ENCODE assay signal across 23 mouse cellular contexts in genomic region chr9:123151561-123151960, GRCm38 (mm10). TPM values are rescaled to one million over a fixed set of nuclear protein-coding genes. Genes with fewer than 3 reads are reported as not detected.
DNase-seq lines count a peak whose midpoint lies in the region; ATAC-seq and TF ChIP-seq lines count a peak whose summit lies in the region.
"Had no signal": no experiment of that assay in that cellular context is flagged by ENCODE, and none has a peak within 500 bp of the region (broad histone marks: within the 10 kb centered on the region; RNA-seq: fewer than 3 reads in every experiment).

No protein-coding gene starts in this region.

- H3K4me1 ChIP-seq in heart, postnatal 0 days (ENCODE audit: control insufficient read depth, insufficient read depth), result no peaks in the 10 kb centered on the region; the same call in 1 of the 2 replicates
- 0 out of 2 replicates have a peak, but pooled peaks cover 3% of the 10 kb centered on the region for H3K4me1 ChIP-seq in heart, embryonic 12.5 days (replicated peaks)
- H3K4me1 ChIP-seq: forebrain, embryonic 12.5 days; limb, embryonic 12.5 days; stomach, embryonic 15.5 days had no signal

- no peak for ATAC-seq in heart, postnatal 0 days (ENCODE audit: insufficient read depth, low read depth)
- no peak for ATAC-seq in heart, embryonic 12.5 days (ENCODE audit: insufficient number of reproducible peaks, low FRiP score)
- ATAC-seq in inflammation-experienced regulatory T-cells, adult 6 months, result peak; percentile 14
- no peak for ATAC-seq in megakaryocyte-erythroid progenitor cell, adult 5-6 weeks (replicated peaks; ENCODE audit: low FRiP score, low TSS enrichment, poor library complexity, severe bottlenecking)

- peak overlapping the region; percentile 38; the same call in 1 of the 2 replicates for H3K27ac ChIP-seq in heart, postnatal 0 days (ENCODE audit: low read depth)
- H3K27ac ChIP-seq in heart, embryonic 12.5 days (ENCODE audit: poor library complexity, severe bottlenecking), result no peak overlapping the region
- H3K27ac ChIP-seq: forebrain, embryonic 12.5 days; limb, embryonic 12.5 days; liver, embryonic 14.5 days had no signal

- no peaks in the 10 kb centered on the region for H3K27me3 ChIP-seq in heart, postnatal 0 days (ENCODE audit: control insufficient read depth, insufficient read depth, low read length)
- 0 out of 2 replicates have a peak, but pooled peaks cover 5% of the 10 kb centered on the region for H3K27me3 ChIP-seq in heart, embryonic 12.5 days (replicated peaks)
- H3K27me3 ChIP-seq: forebrain, embryonic 12.5 days; stomach, embryonic 15.5 days had no signal

- H3K4me3 ChIP-seq in heart, postnatal 0 days (ENCODE audit: low read depth, low read length), result no peak overlapping the region
- no peak overlapping the region for H3K4me3 ChIP-seq in heart, embryonic 12.5 days
- H3K4me3 ChIP-seq: forebrain, embryonic 12.5 days; limb, embryonic 12.5 days; stomach, embryonic 15.5 days had no signal

- H3K4me2 ChIP-seq in heart, postnatal 0 days (ENCODE audit: low read depth, low read length), result no peak overlapping the region
- no peak overlapping the region for H3K4me2 ChIP-seq in heart, embryonic 12.5 days
- H3K4me2 ChIP-seq: forebrain, embryonic 12.5 days; limb, embryonic 12.5 days; stomach, embryonic 15.5 days had no signal

- H3K9ac ChIP-seq in heart, postnatal 0 days (replicated peaks; ENCODE audit: low read depth, low read length), result no peak overlapping the region
- no peak overlapping the region for H3K9ac ChIP-seq in heart, embryonic 12.5 days
- H3K9ac ChIP-seq: forebrain, embryonic 12.5 days; limb, embryonic 12.5 days; liver, embryonic 14.5 days; stomach, embryonic 15.5 days had no signal

- TF ChIP-seq CTCF in heart, postnatal 0 days (IDR thresholded peaks at IDR 0.05; ENCODE audit: low read depth), result no peak

- TF ChIP-seq EP300 in heart, postnatal 0 days (IDR thresholded peaks at IDR 0.05; ENCODE audit: low read depth), result no peak

- H3K9me3 ChIP-seq in heart, postnatal 0 days (replicated peaks; ENCODE audit: control insufficient read depth, low read length), result no peaks in the 10 kb centered on the region
- H3K9me3 ChIP-seq in heart, embryonic 12.5 days (replicated peaks), result no peaks in the 10 kb centered on the region
- H3K9me3 ChIP-seq: forebrain, embryonic 12.5 days; limb, embryonic 12.5 days; stomach, embryonic 15.5 days had no signal

- no peaks in the 10 kb centered on the region for H3K36me3 ChIP-seq in heart, postnatal 0 days (replicated peaks; ENCODE audit: control insufficient read depth, insufficient read depth, low read length)
- no peaks in the 10 kb centered on the region for H3K36me3 ChIP-seq in heart, embryonic 12.5 days
- H3K36me3 ChIP-seq: forebrain, embryonic 12.5 days; limb, embryonic 12.5 days; stomach, embryonic 15.5 days had no signal

- 26% methylated on average over 1 of the region's 1 CpGs for WGBS in heart, postnatal 0 days
- 41% methylated on average over 1 of the region's 1 CpGs for WGBS in heart, embryonic 12.5 days

- no peak for DNase-seq in heart, postnatal 0 days (ENCODE audit: low spot score)
- DNase-seq in thymus, postnatal 14 days, result peak; percentile 10
- no peak for DNase-seq in thymus, postnatal 10 days (ENCODE audit: low spot score in 2 of 2)
- no peak for DNase-seq in urinary bladder, postnatal 25 days (ENCODE audit: low spot score)
- DNase-seq: cerebellum, adult 8-10 months; kidney, postnatal 4 days; layer of hippocampus, adult 9-11 months; lung, postnatal 14 days; midbrain, embryonic 14.5 days had no signal

RNA-seq across cellular contexts. Expression of gene Clec3b, which starts 0.8 kb away (rescaled TPM):
- 8.5 and 26.8 TPM in 2 replicates for total RNA-seq in heart, postnatal 0 days (2014; rRNA removed; ENCODE audit: low replicate concordance)
- 5.5 and 5.7 TPM in 2 replicates for polyA plus RNA-seq in heart, postnatal 0 days (2015; fragmentation: Nextera tagmentation; extraction: Ambion mirVana)
- not detected in 2 replicates for polyA plus RNA-seq in heart, embryonic 12.5 days (2016; fragmentation: Nextera tagmentation; extraction: Ambion mirVana)
- polyA plus RNA-seq in inflammation-experienced regulatory T-cells, adult 6 months (2017; shearing (Covaris generic)), result under 1 TPM in 1 of 3 experiments, not detected in 2; 0.46 TPM
- not detected in 2 replicates for total RNA-seq in megakaryocyte-erythroid progenitor cell, adult 5-6 weeks (2014; fragmentation: Nextera tagmentation)
- not detected in 2 replicates for total RNA-seq in megakaryocyte-erythroid progenitor cell, adult 5-6 weeks (2017)
- total RNA-seq: megakaryocyte, adult 5-6 weeks had no signal
- polyA plus RNA-seq: embryonic facial prominence, embryonic 11.5 days; heart, embryonic 14.5 days; hindbrain, embryonic 11.5 days; intestine, embryonic 14.5 days; kidney, embryonic 14.5 days; limb, embryonic 12.5 days; neural tube, embryonic 14.5 days had no signal

RNA-seq across cellular contexts. Expression of gene Exosc7, which starts 38.5 kb away (rescaled TPM):
- 20.2 and 29.5 TPM in 2 replicates for total RNA-seq in heart, postnatal 0 days (2014; rRNA removed; ENCODE audit: low replicate concordance)
- 45.6 and 49.7 TPM in 2 replicates for polyA plus RNA-seq in heart, postnatal 0 days (2015; fragmentation: Nextera tagmentation; extraction: Ambion mirVana)
- polyA plus RNA-seq in heart, embryonic 12.5 days (2016; fragmentation: Nextera tagmentation; extraction: Ambion mirVana), result 69.6 and 71.3 TPM in 2 replicates
- polyA plus RNA-seq in inflammation-experienced regulatory T-cells, adult 6 months (2017; shearing (Covaris generic)), result 100 to 1,000 TPM in 2 of 3 experiments, 10 to 100 TPM in 1; 79.7 to 114 (median 101) TPM
- 104 and 111 TPM in 2 replicates for total RNA-seq in megakaryocyte-erythroid progenitor cell, adult 5-6 weeks (2014; fragmentation: Nextera tagmentation)
- total RNA-seq in megakaryocyte-erythroid progenitor cell, adult 5-6 weeks (2017), result 108 and 123 TPM in 2 replicates

RNA-seq across cellular contexts. Expression of gene Zdhhc3, which starts 38.6 kb away (rescaled TPM):
- total RNA-seq in heart, postnatal 0 days (2014; rRNA removed; ENCODE audit: low replicate concordance), result 51.7 and 73.5 TPM in 2 replicates
- polyA plus RNA-seq in heart, postnatal 0 days (2015; fragmentation: Nextera tagmentation; extraction: Ambion mirVana), result 33.4 and 35.7 TPM in 2 replicates
- 62.2 and 64.5 TPM in 2 replicates for polyA plus RNA-seq in heart, embryonic 12.5 days (2016; fragmentation: Nextera tagmentation; extraction: Ambion mirVana)
- 10 to 100 TPM; 11.4 to 18.2 (median 12.4) TPM for polyA plus RNA-seq in inflammation-experienced regulatory T-cells, adult 6 months (2017; shearing (Covaris generic))
- 53.0 and 65.0 TPM in 2 replicates for total RNA-seq in megakaryocyte-erythroid progenitor cell, adult 5-6 weeks (2014; fragmentation: Nextera tagmentation)
- 31.2 and 37.7 TPM in 2 replicates for total RNA-seq in megakaryocyte-erythroid progenitor cell, adult 5-6 weeks (2017)
